Mouse (Mus musculus): Measurements from ENCODE around the gene Kif3b.

DNA sequence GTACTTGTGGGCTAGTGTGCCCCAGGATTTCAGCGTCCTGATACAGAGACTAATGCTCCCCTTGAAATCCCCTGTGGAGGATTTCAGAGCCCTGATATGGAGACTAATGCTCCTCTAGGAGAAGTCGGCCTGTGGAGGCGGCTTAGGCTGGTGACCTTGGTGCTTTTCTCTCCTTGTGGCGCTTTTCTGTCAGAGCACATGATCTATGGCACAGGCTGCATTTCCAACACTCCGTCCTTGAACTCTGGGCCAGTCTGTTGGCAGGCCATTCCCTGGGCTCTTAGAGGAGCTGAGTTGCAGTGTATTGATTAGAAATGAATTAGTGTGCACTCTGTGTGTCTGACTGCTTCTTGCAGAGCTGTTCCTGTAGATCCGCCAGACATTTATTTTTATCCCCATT lies 14.0 kb downstream of the Kif3b start:
- TF ChIP-seq CTCF (IDR thresholded peaks at IDR 0.05; ENCODE audit: borderline replicate concordance, extremely low read depth, insufficient read depth, insufficient read length) (no peak), POLR2A (IDR thresholded peaks at IDR 0.05; ENCODE audit: borderline replicate concordance, extremely low read depth, insufficient read depth, insufficient read length, poor library complexity, severe bottlenecking) (no peak)

All from brain, embryonic 14.5 days (tissue).